Mouse (Mus musculus): ENCODE data around the gene Parp4. TPM values are rescaled to one million over a fixed set of nuclear protein-coding genes. Genes with fewer than 3 reads are reported as not detected.

The Parp4 gene
- polyA plus RNA-seq, 1 experiment from 2014 or later, result 1.7 TPM

DNA sequence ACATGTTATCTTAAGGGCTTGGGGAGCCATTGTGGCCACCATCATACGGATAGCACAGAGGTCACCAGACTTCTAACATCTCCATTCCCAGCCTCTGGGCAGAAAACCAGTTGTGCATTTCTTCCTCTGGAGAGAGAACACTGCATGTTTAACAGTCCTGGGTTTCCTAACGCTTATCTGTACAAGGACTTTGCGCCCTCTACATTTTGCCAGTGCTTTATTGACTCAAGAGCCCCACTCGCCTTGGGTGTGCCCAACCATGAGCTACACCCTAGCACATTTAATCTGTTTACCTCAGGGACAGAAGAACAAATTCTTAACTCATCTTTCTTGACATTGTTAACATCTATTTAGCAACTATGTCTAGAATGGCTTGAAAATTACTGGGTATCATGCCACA, 50.8 kb downstream of the Parp4 start:
- Histone ChIP-seq H3K9ac (no peak overlapping the region), H3K27me3 (no peaks in the 10 kb centered on the region), H3K4me2 (no peak overlapping the region), H3K9me3 (no peaks in the 10 kb centered on the region), H3K4me1 (replicated peaks) (no peaks in the 10 kb centered on the region), H3K36me3 (no peaks in the 10 kb centered on the region), H3K4me3 (no peak overlapping the region), H3K27ac (no peak overlapping the region)
- no peak for ATAC-seq (ENCODE audit: low FRiP score)
- 88% methylated on average over 4 of the region's 4 CpGs for WGBS

DNA sequence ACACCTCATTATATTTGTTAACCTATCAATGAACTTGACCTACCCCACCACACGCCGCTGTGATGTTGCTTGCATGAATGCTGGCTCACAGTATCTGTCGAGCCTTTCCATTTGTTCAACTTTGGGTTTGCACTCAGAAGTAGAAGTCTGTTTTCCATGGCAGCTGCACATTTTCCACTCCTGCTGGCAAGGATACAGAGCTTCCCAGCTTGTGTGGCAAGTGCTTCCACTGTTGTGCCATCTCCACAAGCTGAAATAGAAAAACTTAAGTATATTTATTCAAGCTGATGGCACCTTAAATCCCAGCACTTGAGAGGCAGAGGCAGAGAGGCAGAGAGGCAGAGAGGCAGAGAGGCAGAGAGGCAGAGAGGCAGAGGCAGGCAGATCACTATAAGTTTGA, 52.9 kb downstream of the Parp4 start:
- Histone ChIP-seq H3K4me3 (no peak overlapping the region), H3K9ac (no peak overlapping the region), H3K4me1 (replicated peaks) (no peaks in the 10 kb centered on the region), H3K36me3 (no peaks in the 10 kb centered on the region), H3K27ac (no peak overlapping the region), H3K27me3 (no peaks in the 10 kb centered on the region), H3K4me2 (no peak overlapping the region), H3K9me3 (no peaks in the 10 kb centered on the region)
- no peak for ATAC-seq (ENCODE audit: low FRiP score)
- WGBS, result 94% methylated on average over 3 of the region's 3 CpGs

DNA sequence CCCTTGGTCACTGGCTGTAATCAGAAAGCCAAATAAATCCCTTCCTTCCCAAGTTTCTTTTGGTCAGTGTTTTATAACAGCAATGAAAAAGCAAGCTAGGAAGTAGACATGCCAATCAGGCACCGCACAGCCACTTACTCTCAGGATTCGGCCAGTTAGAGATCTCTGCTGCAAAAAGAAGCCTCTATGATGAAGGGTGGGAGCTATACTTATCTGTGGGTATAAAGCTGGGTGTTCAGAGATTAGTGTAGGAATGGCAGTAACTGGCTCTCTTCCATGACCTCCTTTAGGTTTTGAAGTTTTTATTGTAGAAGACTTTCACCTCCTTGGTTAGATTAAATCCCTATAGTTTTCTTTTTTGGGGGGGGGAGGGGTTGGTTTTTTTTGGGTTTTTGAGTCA, 55.7 kb downstream of the Parp4 start:
- 93% methylated on average over 2 of the region's 2 CpGs for WGBS
- Histone ChIP-seq H3K9me3 (no peaks in the 10 kb centered on the region), H3K27me3 (no peaks in the 10 kb centered on the region), H3K36me3 (no peaks in the 10 kb centered on the region), H3K4me1 (replicated peaks) (no peaks in the 10 kb centered on the region), H3K4me3 (no peak overlapping the region), H3K9ac (no peak overlapping the region), H3K27ac (no peak overlapping the region), H3K4me2 (no peak overlapping the region)
- ATAC-seq (ENCODE audit: low FRiP score), result no peak

DNA sequence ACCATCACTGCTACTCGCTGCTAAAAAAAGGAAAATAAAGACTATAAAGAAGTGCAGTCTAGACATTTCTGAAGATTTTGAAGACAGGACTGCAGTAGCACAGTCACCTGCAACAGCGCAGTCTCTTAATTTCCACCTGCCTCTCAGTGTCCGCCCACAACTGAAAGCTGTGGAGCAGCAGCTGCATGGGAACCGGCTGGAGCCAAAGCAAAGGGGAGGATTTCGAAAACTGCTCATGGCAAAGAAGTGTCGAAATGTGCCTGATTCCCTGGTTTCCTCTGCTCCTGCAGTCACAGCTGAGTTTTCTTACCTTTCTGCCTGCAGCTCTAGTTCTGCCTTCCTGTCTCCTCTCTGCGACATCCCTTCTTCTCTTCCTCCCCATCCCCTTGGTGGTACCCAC, 71.8 kb downstream of the Parp4 start:
- Histone ChIP-seq H3K27me3 (no peaks in the 10 kb centered on the region), H3K36me3 (no peaks in the 10 kb centered on the region), H3K9me3 (no peaks in the 10 kb centered on the region), H3K9ac (no peak overlapping the region), H3K27ac (no peak overlapping the region), H3K4me1 (replicated peaks) (no peaks in the 10 kb centered on the region), H3K4me2 (no peak overlapping the region), H3K4me3 (no peak overlapping the region)
- no peak for ATAC-seq (ENCODE audit: low FRiP score)
- 72% methylated on average over 7 of the region's 7 CpGs for WGBS

DNA sequence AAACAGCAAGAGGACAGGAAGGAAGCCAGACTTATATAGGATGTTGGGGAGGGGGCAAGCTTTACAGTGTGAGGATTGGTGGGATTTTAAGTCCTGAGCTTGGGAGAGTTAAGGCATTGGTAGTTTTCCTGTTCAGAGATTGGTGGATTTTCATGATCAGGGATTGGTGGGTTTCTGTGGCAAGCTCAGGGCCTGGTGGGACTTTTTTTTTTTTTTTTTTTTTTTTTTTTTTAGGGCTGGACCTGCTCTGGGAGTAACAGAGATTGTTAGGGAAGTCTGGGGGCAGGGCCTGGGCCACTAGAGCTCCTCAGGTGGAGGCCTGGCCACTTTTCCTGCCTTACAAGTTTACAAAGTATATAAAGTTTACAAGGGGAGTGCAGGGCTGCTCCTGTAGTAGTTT, 74.0 kb downstream of the Parp4 start:
- H3K4me3 ChIP-seq, result no peak overlapping the region
- no peak overlapping the region for H3K27ac ChIP-seq
- H3K4me1 ChIP-seq (replicated peaks), result no peaks in the 10 kb centered on the region
- H3K27me3 ChIP-seq, result no peaks in the 10 kb centered on the region
- no peak for ATAC-seq (ENCODE audit: low FRiP score)
- no peaks in the 10 kb centered on the region for H3K36me3 ChIP-seq
- no peak overlapping the region for H3K9ac ChIP-seq
- H3K4me2 ChIP-seq, result no peak overlapping the region
- H3K9me3 ChIP-seq, result no peaks in the 10 kb centered on the region

DNA sequence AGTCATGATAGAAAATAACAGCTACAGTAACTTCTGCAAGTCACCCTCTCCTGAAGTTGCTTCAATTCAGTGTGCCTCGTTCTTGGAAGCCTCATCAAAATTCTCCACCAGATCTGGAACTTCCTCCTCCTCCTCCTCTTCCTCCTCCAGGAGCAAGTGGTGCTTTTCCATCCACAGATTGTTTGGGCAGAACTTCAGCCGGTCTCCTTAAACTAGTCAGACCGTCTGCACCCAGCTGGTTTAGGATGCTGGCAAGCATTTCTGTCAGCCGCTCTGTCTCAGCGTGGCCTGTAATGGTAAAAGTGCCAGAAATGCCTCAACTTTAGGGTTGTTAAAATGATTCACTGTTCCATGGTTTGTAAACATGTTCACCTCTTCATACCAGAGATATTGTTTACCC, 90.2 kb downstream of the Parp4 start:
- peaks cover 20% of the 10 kb centered on the region for H3K4me1 ChIP-seq (replicated peaks)
- H3K9me3 ChIP-seq, result no peaks in the 10 kb centered on the region
- H3K4me3 ChIP-seq, result no peak overlapping the region
- no peak overlapping the region for H3K9ac ChIP-seq
- H3K27me3 ChIP-seq, result no peaks in the 10 kb centered on the region
- ATAC-seq (ENCODE audit: low FRiP score), result no peak
- WGBS, result 82% methylated on average over 5 of the region's 5 CpGs
- no peak overlapping the region for H3K4me2 ChIP-seq
- no peak overlapping the region for H3K27ac ChIP-seq
- no peaks in the 10 kb centered on the region for H3K36me3 ChIP-seq

DNA sequence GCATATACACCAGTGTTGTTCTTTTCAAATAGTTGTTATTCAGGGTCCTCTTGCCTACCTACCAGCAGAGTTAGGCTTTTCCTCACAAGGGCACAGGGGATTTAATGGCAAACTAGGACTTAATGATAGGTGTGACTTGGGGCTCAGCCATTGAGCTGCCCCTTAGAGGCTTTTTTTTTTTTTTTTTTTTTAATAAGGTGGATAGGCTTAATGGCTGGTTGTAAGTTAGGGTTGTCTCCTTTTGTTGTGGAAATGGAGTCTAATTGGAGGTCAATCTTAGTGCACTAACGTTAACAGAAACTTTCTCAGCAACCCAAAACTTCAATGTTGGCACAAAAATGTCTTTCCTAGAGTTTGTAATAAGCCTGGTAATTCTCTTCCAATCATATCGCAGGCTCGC, 91.5 kb downstream of the Parp4 start:
- Histone ChIP-seq H3K27ac (no peak overlapping the region), H3K36me3 (no peaks in the 10 kb centered on the region), H3K9ac (no peak overlapping the region), H3K9me3 (no peaks in the 10 kb centered on the region), H3K4me2 (peak overlapping the region; percentile 55), H3K27me3 (no peaks in the 10 kb centered on the region), H3K4me1 (replicated peaks) (peaks cover 27% of the 10 kb centered on the region), H3K4me3 (no peak overlapping the region)
- no peak for ATAC-seq (ENCODE audit: low FRiP score)
- 83% methylated on average over 3 of the region's 3 CpGs for WGBS

DNA sequence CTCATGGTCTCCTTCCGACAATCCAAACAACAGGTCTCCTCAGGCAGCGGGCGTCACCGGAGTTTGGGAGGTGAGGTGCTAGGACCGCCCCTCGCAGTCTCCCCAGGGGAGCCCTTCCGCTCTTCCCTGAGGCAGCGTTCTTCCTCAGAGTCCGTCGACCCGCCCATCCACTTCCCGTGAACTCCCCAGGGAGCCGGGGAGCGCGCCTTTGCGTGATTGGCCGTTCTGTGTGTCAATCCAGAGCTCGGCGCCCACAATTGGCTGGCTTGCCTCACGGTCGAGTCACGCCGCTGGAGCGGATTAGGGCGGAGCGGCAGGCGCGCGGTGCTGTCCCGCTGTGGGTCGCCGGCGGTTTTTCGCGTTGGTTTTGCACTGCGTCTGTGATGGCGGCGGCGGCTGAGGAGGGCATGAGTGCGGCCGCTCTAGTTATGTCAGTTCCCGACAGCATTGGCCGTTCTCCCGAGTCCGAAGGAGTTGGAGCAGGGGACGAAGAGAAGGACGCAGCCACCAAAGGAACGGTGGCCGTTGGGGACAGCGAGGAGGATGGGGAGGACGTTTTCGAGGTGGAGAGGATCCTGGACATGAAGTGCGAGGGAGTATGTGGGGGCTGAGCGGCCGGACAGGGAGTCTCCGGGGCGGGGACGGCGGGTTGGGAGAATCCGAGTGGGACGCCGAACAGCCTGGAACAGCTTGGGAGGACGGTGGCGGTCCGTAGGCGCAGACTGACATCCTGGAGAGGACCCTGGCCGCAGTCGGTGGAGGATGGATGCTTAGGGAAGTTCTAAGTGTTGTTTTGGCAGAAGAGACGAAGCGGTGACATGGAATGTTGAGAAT, 92.8 kb downstream of the Parp4 start, which contains the start of gene Mphosph8:
TSS of gene Mphosph8 (plus strand) at position 280 of the 834 bp plus-strand sequence.
- Histone ChIP-seq H3K9me3 (no peaks in the 10 kb centered on the region), H3K36me3 (peaks cover 10% of the 10 kb centered on the region), H3K9ac (peak within 1 kb of the TSS; percentile 86), H3K4me3 (peak within 1 kb of the TSS; percentile 92), H3K27ac (peak within 1 kb of the TSS; percentile 93), H3K27me3 (no peaks in the 10 kb centered on the region), H3K4me2 (peak within 1 kb of the TSS; percentile 70), H3K4me1 (replicated peaks) (peaks cover 27% of the 10 kb centered on the region)
- ATAC-seq (ENCODE audit: low FRiP score), result peak; percentile 100
- WGBS, result under 1% methylated on average over 70 of the region's 70 CpGs

DNA sequence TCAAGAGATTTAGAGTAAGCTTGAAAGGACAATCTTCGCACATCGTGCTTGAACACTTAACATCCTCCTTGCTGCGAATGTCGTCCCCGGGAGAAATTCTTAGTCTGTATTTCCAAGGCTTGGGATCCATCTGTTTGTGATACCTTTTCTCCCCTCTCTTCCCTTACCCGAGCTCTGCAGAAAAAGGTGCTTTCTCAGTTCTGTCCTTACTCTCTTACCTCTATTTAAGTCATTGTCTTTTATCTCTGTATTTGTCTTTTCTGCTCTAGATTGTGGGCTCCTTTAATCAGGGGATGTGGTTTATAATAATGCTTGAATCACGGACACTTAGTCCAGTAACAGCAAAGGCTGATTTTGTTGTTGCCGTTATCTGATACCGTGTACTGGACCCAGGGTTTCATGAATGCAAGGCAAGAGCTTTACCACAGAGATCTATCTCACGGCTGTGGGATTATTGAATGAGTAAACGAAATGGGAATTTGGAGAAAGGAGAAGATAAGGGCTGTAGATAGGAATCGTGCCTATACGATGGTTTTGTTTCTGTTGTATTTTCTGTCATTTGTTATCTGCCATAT, 93.7 kb downstream of the Parp4 start:
- H3K36me3 ChIP-seq, result peaks cover 12% of the 10 kb centered on the region
- 11% methylated on average over 13 of the region's 13 CpGs for WGBS
- H3K4me2 ChIP-seq, result peak overlapping the region; percentile 70
- H3K9ac ChIP-seq, result peak overlapping the region; percentile 86
- no peaks in the 10 kb centered on the region for H3K27me3 ChIP-seq
- no peaks in the 10 kb centered on the region for H3K9me3 ChIP-seq
- ATAC-seq (ENCODE audit: low FRiP score), result no peak
- peak overlapping the region; percentile 93 for H3K27ac ChIP-seq
- peaks cover 27% of the 10 kb centered on the region for H3K4me1 ChIP-seq (replicated peaks)
- peak overlapping the region; percentile 92 for H3K4me3 ChIP-seq

DNA sequence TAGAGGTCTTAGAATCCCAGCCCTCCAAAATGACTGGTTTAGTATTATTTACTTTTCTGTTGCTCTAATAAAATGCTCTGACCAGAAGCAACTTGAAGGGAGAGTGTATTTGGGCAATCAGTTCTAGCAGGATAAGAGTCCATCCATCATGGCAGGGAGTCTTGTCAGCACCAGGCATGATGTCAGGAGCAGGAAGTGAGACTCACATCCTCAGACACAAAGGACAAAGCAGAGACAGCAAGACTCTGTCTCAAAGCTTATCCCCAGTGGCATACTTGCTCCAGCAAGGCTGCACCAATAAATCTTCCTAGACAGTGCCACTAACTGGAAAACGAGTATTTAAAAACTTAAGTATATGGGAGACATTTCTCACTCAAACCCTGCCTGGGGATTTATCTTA, 110.0 kb downstream of the Parp4 start:
- Histone ChIP-seq H3K9me3 (no peaks in the 10 kb centered on the region), H3K4me2 (no peak overlapping the region), H3K4me3 (no peak overlapping the region), H3K9ac (no peak overlapping the region), H3K27ac (no peak overlapping the region), H3K27me3 (no peaks in the 10 kb centered on the region), H3K36me3 (peaks cover 71% of the 10 kb centered on the region), H3K4me1 (replicated peaks) (no peaks in the 10 kb centered on the region)
- no peak for ATAC-seq (ENCODE audit: low FRiP score)
- 61% methylated on average over 1 of the region's 1 CpGs for whole genome bisulfite sequencing

DNA sequence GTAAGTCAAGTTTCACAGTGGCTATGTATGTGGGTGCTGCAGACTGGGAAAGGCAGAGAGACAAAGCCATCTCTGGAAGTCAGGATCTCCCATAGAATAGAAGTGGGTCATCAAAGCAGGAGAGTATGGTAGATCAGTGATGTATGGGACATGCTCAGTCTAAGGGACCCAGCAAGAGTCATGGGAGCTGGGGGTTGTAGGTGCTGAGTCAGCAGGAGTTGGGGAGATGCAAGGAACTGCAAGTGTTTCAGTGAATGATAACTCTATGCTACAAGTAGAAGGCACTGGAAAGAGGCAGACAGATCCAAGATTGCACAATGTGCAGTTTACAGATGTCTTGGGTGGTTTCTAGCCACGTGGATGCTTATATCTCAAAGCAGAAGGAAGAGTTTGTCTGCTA, 113.7 kb downstream of the Parp4 start:
- Histone ChIP-seq H3K9ac (no peak overlapping the region), H3K4me2 (no peak overlapping the region), H3K36me3 (peaks cover 89% of the 10 kb centered on the region), H3K27ac (no peak overlapping the region), H3K4me3 (no peak overlapping the region), H3K27me3 (no peaks in the 10 kb centered on the region), H3K4me1 (replicated peaks) (no peaks in the 10 kb centered on the region), H3K9me3 (no peaks in the 10 kb centered on the region)
- ATAC-seq (ENCODE audit: low FRiP score), result no peak
- WGBS, result 92% methylated on average over 1 of the region's 1 CpGs

DNA sequence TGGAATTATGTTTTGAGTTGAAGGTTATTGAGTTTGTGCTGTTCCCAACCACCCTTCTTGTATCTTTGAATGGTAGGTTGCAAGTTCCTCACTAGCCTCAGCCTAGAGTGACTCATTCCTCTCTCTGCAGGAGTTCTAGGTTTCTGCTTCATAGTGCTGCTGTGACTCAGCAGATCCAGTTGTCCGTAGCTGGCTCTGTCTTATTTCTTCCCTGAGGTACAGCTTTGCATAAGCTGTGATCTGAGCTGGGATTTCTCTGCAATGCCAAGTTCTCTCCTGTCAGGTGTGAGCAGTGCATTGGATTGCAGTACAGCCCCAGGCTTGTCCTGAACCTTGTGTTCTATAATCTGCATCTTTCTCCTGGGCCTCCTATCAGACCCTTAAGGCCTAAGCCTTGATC, 114.3 kb downstream of the Parp4 start:
- WGBS, result 87% methylated on average over 1 of the region's 1 CpGs
- no peaks in the 10 kb centered on the region for H3K9me3 ChIP-seq

DNA sequence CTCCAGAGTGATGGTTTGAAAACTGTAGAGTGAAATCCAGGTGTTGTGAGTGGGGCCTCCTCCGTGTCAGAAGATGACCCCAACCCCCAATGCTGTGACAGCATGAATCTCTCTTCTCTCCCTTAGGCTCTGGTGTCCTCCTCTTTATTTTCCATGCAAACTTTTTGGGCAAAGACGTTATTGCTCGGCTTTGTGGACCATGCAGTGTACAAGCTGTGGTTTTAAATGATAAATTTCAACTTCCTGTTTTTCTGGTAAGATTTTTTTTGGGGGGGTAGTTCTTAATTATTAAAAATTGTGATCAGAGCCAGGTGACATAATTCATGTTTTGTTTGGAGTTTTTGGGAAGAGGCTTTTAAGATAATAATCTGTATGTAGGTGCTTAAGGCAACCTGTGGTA, 120.1 kb downstream of the Parp4 start:
- no peaks in the 10 kb centered on the region for H3K9me3 ChIP-seq
- no peaks in the 10 kb centered on the region for H3K4me1 ChIP-seq (replicated peaks)
- no peak overlapping the region for H3K4me2 ChIP-seq
- H3K9ac ChIP-seq, result no peak overlapping the region
- H3K36me3 ChIP-seq, result peaks cover 96% of the 10 kb centered on the region
- no peak overlapping the region for H3K4me3 ChIP-seq
- H3K27ac ChIP-seq, result no peak overlapping the region
- no peak for ATAC-seq (ENCODE audit: low FRiP score)
- no peaks in the 10 kb centered on the region for H3K27me3 ChIP-seq
- 92% methylated on average over 3 of the region's 3 CpGs for WGBS

More for the DNA sequence above, 114.3 kb downstream of the Parp4 start:
- H3K36me3 ChIP-seq, result peaks cover 89% of the 10 kb centered on the region
- H3K9ac ChIP-seq, result no peak overlapping the region
- no peaks in the 10 kb centered on the region for H3K4me1 ChIP-seq (replicated peaks)
- no peak for ATAC-seq (ENCODE audit: low FRiP score)
- no peaks in the 10 kb centered on the region for H3K27me3 ChIP-seq
- no peak overlapping the region for H3K27ac ChIP-seq
- no peak overlapping the region for H3K4me3 ChIP-seq
- no peak overlapping the region for H3K4me2 ChIP-seq

Data from hindbrain, embryonic 13.5 days (tissue).